Mouse (Mus musculus) bone marrow, adult 2 months (tissue): ENCODE data around the gene Mrpl27.

Experiments
- CTCF ChIP-seq: fragments of 200-500 bp; IDR thresholded peaks from 2 replicates; pipeline ENCODE4 v1.5.1; 2011; ENCODE audit warnings: low read length, control low read depth; ENCODE audit not compliant: control insufficient read depth, insufficient read depth
- POLR2A ChIP-seq: fragments of 200-500 bp; IDR thresholded peaks from 2 replicates; pipeline ENCODE4 v1.6.1; 2011; ENCODE audit warnings: low read depth, mild to moderate bottlenecking, control low read depth, low read length, borderline replicate concordance; ENCODE audit not compliant: control insufficient read depth

GRCm38 (mm10) chr11:94644461-94645219 lies 8.9 kb upstream of the Mrpl27 start:
- TF ChIP-seq POLR2A (no peak), CTCF (no peak)
